Mouse (Mus musculus) C3H10T1/2 (cell line): ENCODE data around the gene Slc39a9. TPM values are rescaled to one million over a fixed set of nuclear protein-coding genes. Genes with fewer than 3 reads are reported as not detected.

Experiments used
- polyA plus RNA-seq, 2 experiments: library from polyadenylated mRNA; unstranded; fragments of >200 nt; fragmentation: generic; extraction: Trizol; gene quantifications; one replicate each; pipeline ENCODE4 v1.2.1; 2012; ENCODE audit warnings: missing spikeins in 2 of 2

Slc39a9 gene
- polyA plus RNA-seq = 10 to 100 TPM in 1 of 2 experiments, 1 to 10 TPM in 1; 1.8 to 14.6 TPM

GRCm38 (mm10) chr12:80643693-80644505 lies at the start of gene Slc39a9, which contains the start of gene Erh:
Slc39a9 (plus strand) TSS chr12:80643883.
Erh (minus strand) TSS chr12:80644341.

DNA sequence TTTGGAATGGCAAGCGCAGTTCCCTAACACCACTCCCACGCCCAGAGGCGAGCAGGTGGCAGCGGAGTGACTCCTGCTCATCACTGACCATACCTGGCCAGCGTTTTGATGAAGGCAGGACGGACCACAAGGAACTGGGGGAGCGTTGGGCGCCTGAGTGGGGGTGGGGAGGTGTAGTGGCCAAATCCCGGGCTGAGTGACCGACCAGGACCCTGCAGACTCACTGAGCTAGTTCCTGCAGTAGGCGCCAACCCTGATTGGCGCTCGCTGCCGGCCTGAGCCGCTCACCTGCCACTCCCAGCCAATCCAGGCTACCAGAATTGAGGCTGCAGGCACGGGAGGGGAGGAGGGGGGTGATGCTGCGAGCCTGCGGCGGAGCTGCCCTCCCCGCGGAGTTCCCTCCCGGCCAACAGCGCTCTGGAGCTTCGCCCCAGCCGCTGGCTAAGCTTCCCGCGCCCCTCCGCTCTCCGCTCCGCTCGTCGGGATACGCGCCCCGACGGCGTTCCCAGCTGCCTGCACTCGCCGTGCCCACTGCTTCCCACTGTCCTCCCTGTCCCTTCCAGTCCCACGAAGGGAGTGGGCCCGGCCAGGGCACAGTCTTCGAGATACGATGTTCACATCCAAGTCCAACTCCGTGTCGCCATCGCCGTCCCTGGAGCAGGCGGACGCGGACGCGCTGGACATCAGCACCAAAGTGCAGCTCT lies 48.7 kb downstream of the Slc39a9 start, which contains the start of gene Plekhd1:
TSS of gene Plekhd1 (plus strand) at position 323 of the 704 bp plus-strand sequence.

Other genes with a start within 250 kb of the Slc39a9 start
- gene Dcaf5, start 207.3 kb upstream of the Slc39a9 start, polyA plus RNA-seq = 10 to 100 TPM in 1 of 2 experiments, 1 to 10 TPM in 1; 2.2 to 17.5 TPM
- gene Exd2, start 180.8 kb upstream of the Slc39a9 start, polyA plus RNA-seq = 1 to 10 TPM in 1 of 2 experiments, under 1 TPM in 1; 0.55 to 6.4 TPM
- gene Galnt16, start 125.6 kb upstream of the Slc39a9 start, polyA plus RNA-seq = under 1 TPM; under 0.01 to 0.25 TPM
- gene Erh, start 458 bp downstream of the Slc39a9 start, polyA plus RNA-seq = 100 to 1,000 TPM; 122 to 152 TPM
- gene Plekhd1, start 48.7 kb downstream of the Slc39a9 start, polyA plus RNA-seq = under 1 TPM in 1 of 2 experiments, not detected in 1; 0.11 TPM
- gene Ccdc177, start 116.8 kb downstream of the Slc39a9 start, polyA plus RNA-seq = under 1 TPM in 1 of 2 experiments, not detected in 1; 0.01 TPM
- 10 to 100 TPM in 1 of 2 experiments, 1 to 10 TPM in 1; 1.7 to 13.6 TPM for gene Susd6, start 146.6 kb downstream of the Slc39a9 start, polyA plus RNA-seq